In genomic region chr1:182340821-182341781, GRCm38 (mm10) we compare ENCODE assay signal across 8 mouse cellular contexts. TPM values are rescaled to one million over a fixed set of nuclear protein-coding genes. Genes with fewer than 3 reads are reported as not detected.
DNase-seq lines count a peak whose midpoint lies in the region; ATAC-seq and TF ChIP-seq lines count a peak whose summit lies in the region.

Gene Fbxo28, minus strand, starts transcription at chr1:182341629.

- peak within 1 kb of the TSS; percentile 76 for H3K4me3 ChIP-seq in hindbrain, embryonic 14.5 days (replicated peaks; ENCODE audit: low read length)

- POLR2A ChIA-PET in Patski (lab: Charles Lee): interaction anchor here (0.6 kb wide), 1 partner anchor 67 kb away, joined by 3 read pairs; no protein-coding TSS in a partner anchor

- 1% methylated on average over 88 of the region's 93 CpGs for WGBS in hindbrain, embryonic 14.5 days

- H3K36me3 ChIP-seq in hindbrain, embryonic 14.5 days (replicated peaks; ENCODE audit: control insufficient read depth, insufficient read depth): 0 out of 2 replicates have a peak, but pooled peaks cover 13% of the 10 kb centered on the region

- no peak for TF ChIP-seq CTCF in Patski (IDR thresholded peaks at IDR 0.05)

- H3K4me2 ChIP-seq in hindbrain, embryonic 14.5 days (replicated peaks): peak within 1 kb of the TSS; percentile 88

- H3K27me3 ChIP-seq in Patski: no peaks in the 10 kb centered on the region
- no peaks in the 10 kb centered on the region for H3K27me3 ChIP-seq in hindbrain, embryonic 14.5 days (ENCODE audit: control insufficient read depth, insufficient read depth, low read length)

- no peak for DNase-seq in Patski (ENCODE audit: low read depth, low spot score)
- peak; percentile 90 to 93 for DNase-seq in cerebellum, postnatal 14 days
- peak; percentile 60 to 74 for DNase-seq in frontal cortex, postnatal 25 days (ENCODE audit: low spot score in 2 of 2)
- DNase-seq in hindbrain, embryonic 14.5 days (ENCODE audit: low spot score): peak; percentile 91
- DNase-seq in layer of hippocampus, postnatal 36 days: peak; percentile 82 to 83
- DNase-seq in lung, postnatal 36 days: peak; percentile 92
- peak; percentile 97 for DNase-seq in retina, postnatal 1 day
- DNase-seq in urinary bladder, adult 18-20 months (ENCODE audit: low spot score in 2 of 2): peak; percentile 68 to 83

- H3K9me3 ChIP-seq in hindbrain, embryonic 14.5 days (ENCODE audit: control insufficient read depth, low read length): no peaks in the 10 kb centered on the region

- ATAC-seq in Patski: peak; percentile 77
- peak; percentile 96 for ATAC-seq in hindbrain, embryonic 14.5 days (ENCODE audit: low FRiP score)

- CTCF ChIA-PET in Patski (lab: Charles Lee): interaction anchor here (0.9 to 1.6 kb wide), 2 partner anchors 29 to 191 kb away, joined by 3 to 5 read pairs; no protein-coding TSS in a partner anchor

- peak within 1 kb of the TSS; percentile 98 for H3K9ac ChIP-seq in hindbrain, embryonic 14.5 days

- peak within 1 kb of the TSS; percentile 91 for H3K27ac ChIP-seq in hindbrain, embryonic 14.5 days

- H3K4me1 ChIP-seq in hindbrain, embryonic 14.5 days (replicated peaks; ENCODE audit: control insufficient read depth, insufficient read depth, low read length): peaks cover 25% of the 10 kb centered on the region

- in situ Hi-C loops in Patski (cut with MboI; ENCODE audit: low pct_unique_long_range_greater_than_20kb): loop anchor here (25.0 kb wide), 1 partner anchor 454 kb away; no protein-coding TSS in a partner anchor

RNA-seq across cellular contexts. Expression of gene Fbxo28, which starts in this region (rescaled TPM):
- 34.7 TPM for polyA plus RNA-seq in Patski (2021)
- polyA plus RNA-seq in hindbrain, embryonic 14.5 days (2014; fragmentation: Nextera tagmentation; extraction: Ambion mirVana): 35.8 and 40.2 TPM in 2 replicates
- total RNA-seq in layer of hippocampus, postnatal 36 days (2021): 10 to 100 TPM; 48.5 to 51.2 TPM
